Mouse (Mus musculus) heart, embryonic 14.5 days (tissue): Measurements from ENCODE around the gene Trp73. TPM values are rescaled to one million over a fixed set of nuclear protein-coding genes. Genes with fewer than 3 reads are reported as not detected.

Experiments used
- ATAC-seq: fragments of 200-750 bp; cut with Nextera tagmentation; 2 replicates; pipeline ENCODE4 v1.8.0; 2017; ENCODE audit warnings: low read depth, moderate TSS enrichment; ENCODE audit not compliant: insufficient number of reproducible peaks, insufficient read depth, low FRiP score
- H3K27ac ChIP-seq, 2 experiments: fragments of 200-500 bp in 1 of 2; fragments of 300-500 bp in 1 of 2; sonication (generic) in 1 of 2; replicated peaks in 1 of 2; 2 replicates each; pipeline ENCODE4 v1.5.1; 2012 to 2014; ENCODE audit warnings: low read depth in 2 of 2, low read length in 2 of 2, control low read depth in 1 of 2, mild to moderate bottlenecking in 1 of 2, mixed read lengths in 1 of 2; ENCODE audit not compliant: control insufficient read depth in 1 of 2, insufficient read depth in 1 of 2
- H3K27me3 ChIP-seq: fragments of 300-500 bp; sonication (generic); 2 replicates; pipeline ENCODE4 v1.6.1; 2014; ENCODE audit warnings: mild to moderate bottlenecking, low read length, control low read depth; ENCODE audit not compliant: control insufficient read depth, insufficient read depth
- H3K36me3 ChIP-seq: fragments of 300-500 bp; sonication (generic); 2 replicates; pipeline ENCODE4 v1.6.1; 2014; ENCODE audit warnings: mild to moderate bottlenecking, control low read depth, low read length, mixed read lengths; ENCODE audit not compliant: control insufficient read depth, insufficient read depth
- H3K4me1 ChIP-seq, 2 experiments: fragments of 200-500 bp in 1 of 2; fragments of 300-500 bp in 1 of 2; sonication (generic) in 1 of 2; 2 replicates each; pipeline ENCODE4 v1.6.1; 2012 to 2014; ENCODE audit warnings: low read length in 2 of 2, control low read depth in 1 of 2, mixed read lengths in 1 of 2; ENCODE audit not compliant: control insufficient read depth in 2 of 2, insufficient read depth in 2 of 2
- H3K4me2 ChIP-seq: fragments of 300-500 bp; sonication (generic); 2 replicates; pipeline ENCODE4 v1.6.1; 2014; ENCODE audit warnings: mild to moderate bottlenecking, low read length
- H3K4me3 ChIP-seq, 2 experiments: fragments of 200-500 bp in 1 of 2; fragments of 300-500 bp in 1 of 2; sonication (generic) in 1 of 2; 2 replicates each; pipeline ENCODE4 v1.5.1; 2012 to 2014; ENCODE audit warnings: low read length in 2 of 2, mild to moderate bottlenecking in 2 of 2, control low read depth in 1 of 2, low read depth in 1 of 2, moderate library complexity in 1 of 2; ENCODE audit not compliant: control insufficient read depth in 1 of 2, insufficient read depth in 1 of 2
- H3K9ac ChIP-seq: fragments of 300-500 bp; sonication (generic); 2 replicates; pipeline ENCODE4 v1.6.1; 2014; ENCODE audit warnings: mild to moderate bottlenecking, low read length
- H3K9me3 ChIP-seq: fragments of 300-500 bp; sonication (generic); 2 replicates; pipeline ENCODE4 v1.6.1; 2016; ENCODE audit warnings: low read length, control low read depth; ENCODE audit not compliant: control insufficient read depth
- WGBS: fragments of 180-500 bp; shearing (Covaris S2); extraction: QIAGEN DNeasy Blood & Tissue Kit; methylation state at CpG from one replicate; pipeline ENCODE4 v1.1.7; 2014; 5-methylcytosine and 5-hydroxymethylcytosine counted together
- polyA plus RNA-seq: library from polyadenylated mRNA; unstranded; fragments of >200 nt; fragmentation: Nextera tagmentation; extraction: Ambion mirVana; gene quantifications from 2 replicates; pipeline ENCODE4 v1.2.1, GENCODE M21; 2014

Gene Trp73
- polyA plus RNA-seq, 1 experiment from 2014 or later: 0.08 TPM

DNA sequence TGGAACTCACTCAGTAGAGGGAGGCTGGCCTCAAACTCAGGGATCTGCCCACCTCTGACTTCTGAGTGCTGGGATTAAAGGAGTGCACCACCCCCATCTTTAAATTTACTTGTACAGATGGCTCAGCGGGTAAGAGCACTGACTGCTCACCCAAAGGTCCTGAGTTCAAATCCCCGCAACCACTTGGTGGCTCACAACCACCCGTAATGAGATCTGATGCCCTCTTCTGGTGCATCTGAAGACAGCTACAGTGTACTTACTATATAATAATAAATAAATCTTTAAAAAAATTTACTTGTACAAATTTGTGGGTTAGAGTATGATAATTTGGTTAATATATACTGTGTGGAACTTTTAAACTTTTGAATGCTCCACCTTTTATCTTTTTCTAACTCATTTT is 4.7 kb upstream of the Trp73 start:
- Histone ChIP-seq H3K9me3 (no peaks in the 10 kb centered on the region), H3K27ac (no peak overlapping the region), H3K36me3 (peaks cover 23% of the 10 kb centered on the region), H3K4me2 (no peak overlapping the region), H3K4me3 (no peak overlapping the region), H3K27me3 (peaks cover 23% of the 10 kb centered on the region), H3K4me1 (peaks cover 12 to 24% of the 10 kb centered on the region in 2 experiments; a peak in 3 of 4 replicates), H3K9ac (no peak overlapping the region)
- WGBS: 78% methylated on average over 3 of the region's 3 CpGs
- ATAC-seq: no peak

DNA sequence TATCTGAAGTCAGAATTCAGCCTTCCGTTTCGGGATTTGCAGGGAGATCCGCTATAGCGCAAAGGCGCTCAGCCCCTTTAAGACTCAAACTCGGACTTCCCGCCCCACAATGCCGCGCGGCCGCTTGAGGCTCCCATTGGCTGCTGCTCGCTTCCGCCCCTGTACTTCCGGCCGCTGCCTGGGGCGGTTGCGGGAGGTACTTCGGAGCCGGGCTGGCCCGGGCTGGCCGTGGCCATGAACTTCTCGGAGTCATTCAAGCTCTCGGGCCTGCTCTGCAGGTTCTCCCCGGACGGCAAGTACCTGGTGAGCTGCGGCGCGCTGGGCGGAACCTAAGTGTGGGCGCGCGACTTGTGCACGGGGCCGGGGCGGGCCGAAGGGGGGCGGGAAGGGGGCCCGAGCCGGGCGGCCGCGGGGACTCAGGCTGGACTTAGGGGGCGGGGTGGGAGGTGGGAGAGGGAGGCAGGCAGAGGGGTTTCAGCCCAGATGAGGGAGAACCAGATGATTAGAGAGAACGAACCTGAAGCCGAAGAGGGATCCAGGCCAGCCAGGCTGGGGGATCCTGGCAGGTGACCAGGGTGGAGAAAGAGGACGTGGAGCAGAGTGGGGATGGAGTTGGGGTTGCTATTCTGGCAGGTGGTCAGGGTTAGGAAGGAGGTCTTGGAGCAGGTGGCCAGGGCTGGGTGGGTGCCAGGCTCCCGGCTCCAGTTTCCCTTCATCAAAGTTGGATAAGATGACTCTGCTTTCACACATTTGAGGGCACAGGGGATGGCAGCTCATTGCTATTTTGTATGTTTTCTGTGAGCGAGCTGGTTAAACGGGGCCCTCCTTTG is 2.4 kb upstream of the Trp73 start, which contains the start of gene Wrap73:
Wrap73 (plus strand) TSS at position 162 of the 830 bp plus-strand sequence.
- ATAC-seq: peak; percentile 84
- Histone ChIP-seq H3K4me3 (peak within 1 kb of the TSS; percentile 91 to 98), H3K9me3 (no peaks in the 10 kb centered on the region), H3K36me3 (peaks cover 14% of the 10 kb centered on the region), H3K27me3 (peaks cover 46% of the 10 kb centered on the region), H3K4me2 (peak within 1 kb of the TSS; percentile 94), H3K27ac (peak within 1 kb of the TSS; percentile 71 to 81), H3K4me1 (peaks cover 12 to 27% of the 10 kb centered on the region in 2 experiments; a peak in 3 of 4 replicates), H3K9ac (peak within 1 kb of the TSS; percentile 88)
- WGBS: 2% methylated on average over 49 of the region's 49 CpGs

DNA sequence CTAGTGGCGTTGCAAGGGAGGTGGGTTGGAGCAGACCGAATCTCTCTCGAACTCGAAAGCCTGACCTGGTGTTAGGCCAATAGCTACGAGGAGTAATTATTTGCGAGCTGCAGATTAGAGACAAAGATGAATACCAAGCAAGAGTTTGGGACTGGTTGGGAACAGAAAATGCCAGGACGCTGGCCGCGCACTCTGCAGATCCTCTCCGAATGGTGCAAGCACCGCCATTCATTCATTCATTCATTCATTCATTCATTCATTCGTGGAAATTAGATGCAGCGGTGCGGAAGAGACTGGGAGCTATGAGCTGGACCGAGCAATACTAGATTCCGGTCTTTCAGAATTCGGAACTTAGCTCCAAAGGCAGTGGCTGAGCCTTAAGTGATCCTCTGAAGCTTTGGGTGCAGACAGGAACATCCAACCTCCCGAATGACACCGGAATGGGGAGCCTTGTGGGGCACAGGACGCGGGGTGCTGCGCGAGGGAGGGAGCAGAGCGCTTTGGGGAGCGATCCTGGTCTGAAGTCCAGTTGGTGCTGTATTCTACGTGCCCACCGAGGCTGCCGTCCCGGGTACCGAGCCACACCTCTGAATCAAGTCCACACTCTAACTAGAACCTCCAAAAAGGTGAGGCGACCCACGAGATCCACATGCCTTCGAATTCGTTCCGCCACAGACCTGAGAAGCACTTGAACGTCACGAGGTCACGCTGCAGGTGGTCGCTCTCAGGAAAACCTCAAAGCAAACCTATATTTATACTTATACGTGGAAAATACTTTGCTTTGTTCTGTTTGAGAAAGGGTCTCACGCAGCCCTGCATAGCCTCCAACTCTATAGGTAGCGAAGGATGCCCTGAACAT is 1.2 kb upstream of the Trp73 start:
- Histone ChIP-seq H3K9ac (no peak overlapping the region), H3K9me3 (no peaks in the 10 kb centered on the region), H3K27ac (no peak overlapping the region), H3K27me3 (peaks cover 55% of the 10 kb centered on the region), H3K4me2 (peak overlapping the region; percentile 87), H3K4me1 (peaks cover 12 to 27% of the 10 kb centered on the region in 2 experiments; a peak in 3 of 4 replicates), H3K4me3 (peak overlapping the region; percentile 15 to 91), H3K36me3 (peaks cover 2% of the 10 kb centered on the region; the same call in 1 of the 2 replicates)
- WGBS: 2% methylated on average over 42 of the region's 42 CpGs
- ATAC-seq: no peak

DNA sequence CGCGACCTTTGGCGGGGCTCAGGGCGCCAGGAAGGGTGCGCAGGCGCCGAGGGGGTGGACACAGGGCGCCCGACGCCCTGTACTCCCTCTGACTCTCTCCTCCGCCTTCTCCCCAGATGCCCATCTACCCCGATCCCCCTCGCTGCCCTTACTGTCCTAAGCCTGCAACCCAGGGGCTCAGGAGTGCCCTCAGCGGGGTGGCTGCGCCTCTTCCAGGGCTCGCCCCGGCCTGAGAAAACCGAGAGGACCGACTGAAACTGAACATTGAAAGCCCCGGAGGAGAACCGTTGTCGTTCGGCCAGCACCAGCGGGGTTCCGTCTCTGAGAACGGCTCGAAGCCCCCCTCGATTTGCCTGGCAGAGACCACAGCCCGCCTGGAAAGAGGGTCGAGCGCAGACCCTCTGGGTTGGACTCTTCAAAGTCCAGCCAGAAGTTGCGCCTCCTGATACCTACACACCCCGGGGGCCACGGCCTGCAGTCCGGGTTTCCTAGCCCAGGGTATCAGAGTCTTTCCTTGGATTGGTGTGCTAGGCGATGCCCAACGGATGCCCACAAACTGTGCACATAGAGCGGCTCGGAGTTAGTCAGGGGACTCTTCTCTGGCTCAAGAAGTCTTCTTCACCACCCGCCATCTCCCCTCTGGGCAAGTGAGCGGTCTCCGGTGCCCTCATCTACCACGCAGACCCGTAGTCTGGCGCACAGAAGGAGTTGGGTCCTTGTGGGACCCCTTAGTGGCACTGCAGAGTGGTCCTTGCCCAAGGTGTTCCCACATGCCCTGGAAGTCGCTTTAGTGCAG is 403 bp upstream of the Trp73 start:
- Histone ChIP-seq H3K4me2 (peak overlapping the region; percentile 87), H3K9me3 (no peaks in the 10 kb centered on the region), H3K27ac (no peak overlapping the region), H3K36me3 (no peaks in the 10 kb centered on the region), H3K4me1 (peaks cover 12 to 27% of the 10 kb centered on the region in 2 experiments; a peak in 3 of 4 replicates), H3K27me3 (peaks cover 64% of the 10 kb centered on the region), H3K9ac (peak overlapping the region; percentile 63), H3K4me3 (peak overlapping the region; percentile 47 to 91)
- no peak for ATAC-seq
- WGBS: 2% methylated on average over 42 of the region's 46 CpGs

DNA sequence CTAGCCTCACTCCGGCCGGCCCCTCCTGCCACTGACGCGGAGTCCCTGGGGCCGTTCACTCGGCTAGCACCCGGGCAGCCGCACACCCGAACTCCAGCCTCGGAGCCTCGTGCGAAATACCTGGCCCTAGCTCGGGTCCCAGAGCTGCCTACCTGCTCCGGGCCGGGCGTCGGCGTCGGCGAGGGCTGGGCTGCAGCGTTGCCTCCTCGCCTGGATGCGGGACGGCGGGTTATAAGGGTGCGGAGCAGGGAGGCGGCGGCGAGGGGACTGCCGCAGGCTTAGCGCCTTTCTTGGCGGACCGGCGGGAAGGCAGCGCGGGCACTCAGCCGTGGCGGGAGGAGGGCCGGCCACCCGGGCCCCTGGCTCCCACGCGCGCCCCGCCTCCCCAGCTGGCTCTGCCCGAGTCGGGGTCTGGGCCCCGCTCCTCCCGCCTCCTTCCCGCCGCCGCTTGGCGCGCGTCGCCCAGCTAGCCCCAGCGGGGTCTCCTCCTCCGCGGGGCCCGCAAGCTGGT is 282 bp downstream of the Trp73 start:
- H3K36me3 ChIP-seq: no peaks in the 10 kb centered on the region
- no peak for ATAC-seq

DNA sequence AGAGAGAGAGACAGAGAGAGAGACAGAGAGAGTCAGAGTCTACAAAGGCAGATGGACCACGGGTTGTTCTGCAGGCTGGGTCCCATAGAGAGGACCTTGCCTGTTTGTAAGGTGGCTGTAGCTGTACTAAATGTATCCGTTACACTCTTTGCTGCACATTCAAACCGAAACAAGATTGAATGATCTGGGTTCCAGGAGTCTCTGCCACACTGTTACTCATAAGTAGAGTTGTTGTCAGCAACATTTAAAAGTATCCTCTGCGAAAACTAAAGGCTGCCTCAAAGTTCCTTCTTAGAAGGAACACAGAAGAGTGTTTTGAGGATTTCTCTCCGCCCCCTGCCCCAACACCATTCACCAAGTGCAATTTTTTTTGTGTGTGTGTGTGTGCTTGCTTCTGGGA is 2.9 kb downstream of the Trp73 start:
- Histone ChIP-seq H3K4me3 (no peak overlapping the region), H3K9ac (no peak overlapping the region), H3K4me2 (no peak overlapping the region), H3K9me3 (no peaks in the 10 kb centered on the region), H3K27ac (no peak overlapping the region), H3K4me1 (peaks cover 8 to 18% of the 10 kb centered on the region in 2 experiments; a peak in 3 of 4 replicates), H3K36me3 (no peaks in the 10 kb centered on the region), H3K27me3 (peaks cover 78% of the 10 kb centered on the region)
- no peak for ATAC-seq
- 63% methylated on average over 5 of the region's 5 CpGs for WGBS

More for the DNA sequence above, 282 bp downstream of the Trp73 start:
- H3K27me3 ChIP-seq: peaks cover 71% of the 10 kb centered on the region
- peaks cover 12 to 27% of the 10 kb centered on the region in 2 experiments; a peak in 3 of 4 replicates for H3K4me1 ChIP-seq
- H3K9ac ChIP-seq: peak overlapping the region; percentile 63
- peak overlapping the region; percentile 47 to 91 for H3K4me3 ChIP-seq
- no peak overlapping the region for H3K27ac ChIP-seq
- peak overlapping the region; percentile 87 for H3K4me2 ChIP-seq
- WGBS: under 1% methylated on average over 51 of the region's 59 CpGs
- H3K9me3 ChIP-seq: no peaks in the 10 kb centered on the region
